Mouse (Mus musculus) kidney, embryonic 16.5 days (tissue): ENCODE data around the gene Gm13212. TPM values are rescaled to one million over a fixed set of nuclear protein-coding genes. Genes with fewer than 3 reads are reported as not detected.
"Not testable (repeated sequence)": the region's sequence is repeated elsewhere in the genome, so short reads cannot be mapped to it uniquely, and the experiment has no call there.

Experiments
- ATAC-seq: fragments of 200-750 bp; cut with Nextera tagmentation; 2 replicates; pipeline ENCODE4 v1.8.0; 2017; ENCODE audit warnings: moderate TSS enrichment; ENCODE audit not compliant: low FRiP score, low TSS enrichment
- H3K27ac ChIP-seq: fragments of 300-500 bp; sonication (generic); 2 replicates; pipeline ENCODE4 v1.5.1; 2014; ENCODE audit warnings: low read length
- H3K27me3 ChIP-seq: fragments of 300-500 bp; sonication (generic); 2 replicates; pipeline ENCODE4 v1.6.1; 2014; ENCODE audit warnings: low read length, control low read depth, mixed read lengths; ENCODE audit not compliant: insufficient read depth
- H3K36me3 ChIP-seq: fragments of 300-500 bp; sonication (generic); 2 replicates; pipeline ENCODE4 v1.6.1; 2014; ENCODE audit warnings: low read length, control low read depth, mixed read lengths; ENCODE audit not compliant: insufficient read depth
- H3K4me1 ChIP-seq: fragments of 300-500 bp; sonication (generic); 2 replicates; pipeline ENCODE4 v1.6.1; 2014; ENCODE audit warnings: low read length, control low read depth, mixed read lengths; ENCODE audit not compliant: insufficient read depth
- H3K4me2 ChIP-seq: fragments of 300-500 bp; sonication (generic); replicated peaks from 2 replicates; pipeline ENCODE4 v1.6.1; 2014; ENCODE audit warnings: low read depth, low read length
- H3K4me3 ChIP-seq: fragments of 300-500 bp; sonication (generic); 2 replicates; pipeline ENCODE4 v1.5.1; 2014; ENCODE audit warnings: mild to moderate bottlenecking, low read length
- H3K9ac ChIP-seq: fragments of 300-500 bp; sonication (generic); replicated peaks from 2 replicates; pipeline ENCODE4 v1.6.1; 2014; ENCODE audit warnings: low read length
- H3K9me3 ChIP-seq: fragments of 300-500 bp; sonication (generic); 2 replicates; pipeline ENCODE4 v1.6.1; 2016; ENCODE audit warnings: low read length, control low read depth
- WGBS: fragments of 180-500 bp; shearing (Covaris S2); extraction: QIAGEN DNeasy Blood & Tissue Kit; methylation state at CpG from one replicate; pipeline ENCODE4 v1.1.7; 2014; 5-methylcytosine and 5-hydroxymethylcytosine counted together
- polyA plus RNA-seq: library from polyadenylated mRNA; unstranded; fragments of >200 nt; fragmentation: Nextera tagmentation; extraction: Ambion mirVana; gene quantifications from 2 replicates; pipeline ENCODE4 v1.2.1, GENCODE M21; 2015

Gm13212 gene
- polyA plus RNA-seq, 1 experiment from 2014 or later, result 2.2 TPM

DNA sequence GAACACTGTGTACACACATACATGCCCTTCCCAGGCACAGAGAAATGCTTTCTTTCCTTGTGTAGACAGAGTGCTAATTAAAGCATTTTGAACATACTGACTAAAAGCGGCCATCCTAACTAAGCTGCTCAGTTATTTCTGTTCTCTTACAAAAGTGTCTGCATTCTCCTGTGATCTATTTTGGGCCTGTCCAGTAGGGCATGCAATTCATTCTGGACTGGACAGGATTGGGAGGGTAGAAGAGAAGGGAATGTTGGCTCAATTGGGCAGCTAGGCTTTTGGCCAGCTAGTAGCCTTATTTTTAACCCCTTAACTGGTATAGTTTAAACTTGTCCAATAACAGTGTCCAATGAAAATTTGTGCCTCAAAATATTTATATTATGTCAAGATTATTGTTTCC lies 4.6 kb upstream of the Gm13212 start:
- not testable (repeated sequence) for H3K27me3 ChIP-seq, H3K9ac ChIP-seq, ATAC-seq, H3K36me3 ChIP-seq, H3K9me3 ChIP-seq, H3K27ac ChIP-seq, H3K4me2 ChIP-seq, H3K4me1 ChIP-seq, H3K4me3 ChIP-seq
- WGBS, result 83% methylated on average over 1 of the region's 1 CpGs

DNA sequence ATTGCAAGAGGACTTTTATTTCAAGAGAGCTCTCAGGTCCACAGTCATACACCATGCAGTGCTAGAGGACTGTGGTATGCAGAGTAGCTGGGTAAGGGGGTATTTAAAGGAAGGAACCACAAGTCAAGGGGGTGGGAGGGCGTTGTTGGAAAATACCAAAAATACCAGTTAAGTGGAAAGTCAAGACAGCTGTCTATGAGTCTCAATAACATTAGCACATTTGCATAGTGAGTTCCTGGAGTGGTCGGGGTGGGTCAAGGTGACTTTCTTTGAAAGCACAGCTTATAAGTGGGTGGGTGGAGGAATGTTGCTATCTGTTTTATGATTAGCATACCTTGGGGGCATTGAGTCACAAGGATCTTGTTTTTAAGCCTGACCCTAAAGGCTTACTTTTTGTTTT lies 1.1 kb downstream of the Gm13212 start:
- H3K36me3 ChIP-seq, H3K27me3 ChIP-seq, H3K9me3 ChIP-seq, H3K4me3 ChIP-seq, H3K27ac ChIP-seq, H3K4me1 ChIP-seq, ATAC-seq, H3K9ac ChIP-seq: not testable (repeated sequence)
- 82% methylated on average over 2 of the region's 2 CpGs for WGBS
- H3K4me2 ChIP-seq, result peak overlapping the region; percentile 42; the same call in 1 of the 2 replicates

DNA sequence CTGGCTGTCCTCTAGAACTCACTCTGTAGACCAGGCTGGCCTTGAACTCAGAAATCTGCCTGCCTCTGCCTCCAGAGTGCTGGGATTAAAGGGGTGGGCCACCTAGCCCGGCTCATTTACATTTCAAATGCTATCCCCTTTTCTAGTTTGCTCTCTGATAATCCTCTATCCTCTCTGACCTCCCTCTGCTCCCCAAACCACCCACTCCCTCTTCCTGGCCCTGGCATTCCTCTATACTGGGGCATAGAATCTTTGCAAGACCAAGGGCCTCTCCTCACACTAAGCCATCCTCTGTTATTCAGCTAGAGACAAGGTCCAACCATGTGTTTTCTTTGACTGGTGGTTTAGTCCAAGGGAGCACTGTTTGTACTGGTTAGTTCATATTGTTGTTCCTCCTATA lies 9.2 kb downstream of the Gm13212 start:
- H3K4me1 ChIP-seq, H3K36me3 ChIP-seq, H3K4me2 ChIP-seq, H3K27ac ChIP-seq, H3K27me3 ChIP-seq, H3K4me3 ChIP-seq, H3K9me3 ChIP-seq, H3K9ac ChIP-seq, ATAC-seq: not testable (repeated sequence)
- 78% methylated on average over 1 of the region's 1 CpGs for WGBS

DNA sequence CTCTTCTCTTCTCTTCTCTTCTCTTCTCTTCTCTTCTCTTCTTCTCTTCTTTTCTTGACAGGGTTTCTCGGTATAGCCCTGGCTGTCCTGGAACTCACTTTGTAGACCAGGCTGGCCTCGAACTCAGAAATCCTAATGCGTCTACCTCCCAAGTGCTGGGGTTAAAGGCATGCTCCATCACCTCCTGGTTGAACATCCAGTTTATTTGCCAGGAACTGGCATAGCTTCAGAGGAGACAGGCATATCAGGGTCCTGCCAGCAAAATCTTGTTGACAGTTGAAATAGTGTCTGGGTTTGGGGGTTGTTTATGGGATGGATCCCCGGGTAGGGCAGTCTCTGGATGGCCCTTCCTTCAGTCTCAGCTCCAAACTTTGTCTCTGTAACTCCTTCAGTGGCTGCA lies 9.8 kb downstream of the Gm13212 start:
- H3K9ac ChIP-seq, H3K4me1 ChIP-seq, H3K9me3 ChIP-seq, H3K4me3 ChIP-seq, H3K27ac ChIP-seq, H3K4me2 ChIP-seq, H3K27me3 ChIP-seq, H3K36me3 ChIP-seq: not testable (repeated sequence)
- ATAC-seq, result 0 out of 2 replicates have a peak, but pooled peaks have one; percentile 9
- WGBS, result 90% methylated on average over 4 of the region's 4 CpGs

DNA sequence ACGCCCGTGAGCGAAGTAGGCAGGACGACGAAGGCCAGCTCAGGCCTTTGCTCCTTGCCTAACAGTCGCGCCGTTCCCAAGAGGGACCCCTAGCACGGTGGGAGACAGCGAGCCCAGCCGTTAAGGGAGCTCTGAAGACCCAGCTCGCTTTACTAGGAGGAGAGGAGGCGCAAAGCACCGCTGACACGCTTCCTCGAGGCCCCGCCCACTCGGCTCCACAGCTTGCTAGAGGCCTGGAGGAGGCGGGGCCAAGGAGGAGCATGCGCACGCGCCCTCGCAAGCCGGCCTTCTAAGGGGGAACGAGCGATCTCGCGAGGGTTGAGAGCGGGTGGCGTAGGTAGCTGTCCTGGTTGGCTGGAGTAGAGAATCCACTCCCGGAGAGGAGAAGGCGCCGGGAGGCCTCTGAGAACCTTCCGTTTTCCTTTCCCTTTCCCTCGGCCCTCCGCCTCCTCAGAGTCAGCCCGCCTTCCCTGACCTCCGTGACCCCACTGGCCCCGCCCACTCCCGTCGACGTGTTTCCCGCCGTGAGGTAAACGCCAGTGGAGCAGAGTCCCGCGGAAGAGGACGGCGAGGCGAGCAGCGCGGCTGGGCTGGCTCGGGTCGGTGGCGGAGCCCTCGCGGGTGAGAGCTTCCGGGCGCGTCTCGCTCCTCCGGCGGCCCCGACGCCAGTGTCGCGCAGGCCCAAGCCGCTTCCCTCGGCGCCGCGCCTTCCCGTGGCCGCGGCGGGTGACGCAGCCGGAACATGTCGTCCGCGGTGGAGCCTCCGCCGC lies 55.6 kb downstream of the Gm13212 start:
- not testable (repeated sequence) for H3K36me3 ChIP-seq, H3K4me3 ChIP-seq, H3K27me3 ChIP-seq, H3K9me3 ChIP-seq, H3K27ac ChIP-seq, ATAC-seq, H3K4me1 ChIP-seq, H3K9ac ChIP-seq
- peak overlapping the region; percentile 26 for H3K4me2 ChIP-seq
- WGBS, result 27% methylated on average over 66 of the region's 83 CpGs

DNA sequence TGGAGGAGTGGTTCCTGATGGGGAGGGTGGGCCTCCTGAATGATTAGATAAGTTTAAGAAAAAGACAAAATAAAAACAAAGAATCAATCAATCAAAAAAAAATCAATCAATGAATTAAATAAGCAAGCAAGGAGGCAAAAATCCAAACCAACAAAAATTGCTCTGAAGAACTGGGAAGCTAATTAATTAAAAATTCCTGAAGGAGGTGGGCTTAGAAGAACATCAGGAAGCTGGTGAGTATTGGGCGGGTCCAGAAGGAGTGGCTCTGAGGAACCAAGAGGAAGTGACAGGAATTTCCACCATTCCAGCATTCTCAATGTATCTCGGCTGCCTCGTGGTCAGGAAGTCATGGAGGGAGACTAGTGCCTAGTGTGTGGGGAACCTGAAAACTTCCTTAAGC lies 85.4 kb downstream of the Gm13212 start, which contains the start of gene Zfp980:
Zfp980 (plus strand) TSS at position 301 of the 400 bp plus-strand sequence.
- H3K36me3 ChIP-seq, H3K4me1 ChIP-seq, H3K4me2 ChIP-seq, ATAC-seq, H3K9me3 ChIP-seq, H3K27ac ChIP-seq, H3K4me3 ChIP-seq, H3K9ac ChIP-seq, H3K27me3 ChIP-seq: not testable (repeated sequence)
- WGBS, result 81% methylated on average over 3 of the region's 3 CpGs

DNA sequence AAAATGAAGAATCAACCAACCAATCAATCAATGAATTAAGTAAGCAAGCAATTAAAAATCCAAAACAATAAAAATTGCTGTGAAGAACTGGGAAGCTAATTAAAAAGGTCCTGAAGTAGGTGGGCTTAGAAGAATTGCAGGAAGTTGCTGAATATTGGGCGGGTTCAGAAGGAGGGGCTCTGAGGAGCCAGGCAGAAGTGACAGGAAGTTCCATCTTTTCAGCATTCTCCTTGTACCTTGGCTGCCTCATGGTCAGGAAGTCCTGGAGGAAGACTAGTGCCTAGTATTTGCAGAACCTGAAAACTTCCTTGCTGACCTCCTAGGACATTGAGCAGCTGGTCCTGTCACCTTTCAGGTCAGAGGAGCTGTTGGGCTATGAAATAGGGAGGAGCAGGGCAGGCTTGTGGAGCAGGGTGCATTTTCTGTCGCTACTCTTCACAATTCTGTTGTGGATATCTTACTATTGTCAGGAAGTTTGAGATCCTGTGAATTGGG lies 89.4 kb downstream of the Gm13212 start:
- H3K27ac ChIP-seq, result not testable (repeated sequence)
- WGBS, result 67% methylated on average over 2 of the region's 2 CpGs

More for the DNA sequence above, 89.4 kb downstream of the Gm13212 start:
- H3K4me2 ChIP-seq, H3K36me3 ChIP-seq, H3K9ac ChIP-seq, H3K9me3 ChIP-seq, ATAC-seq, H3K27me3 ChIP-seq, H3K4me3 ChIP-seq, H3K4me1 ChIP-seq: not testable (repeated sequence)

Other genes starting within 250 kb of the Gm13212 start
- gene Zfp990, start 74.4 kb upstream of the Gm13212 start, polyA plus RNA-seq, result 0.06 and 0.13 TPM in 2 replicates
- not detected in 2 replicates for gene Zfp980, start 85.5 kb downstream of the Gm13212 start, polyA plus RNA-seq